Mouse (Mus musculus): Measurements from ENCODE around the gene Jag2.

GRCm38 (mm10) chr12:112932647-112933046, 3.1 kb upstream of the Jag2 start:
- TF ChIP-seq CTCF (conservative IDR thresholded peaks at IDR 0.05; ENCODE audit: low read length) = no peak
- no peak for TF ChIP-seq POU5F1 (IDR thresholded peaks at IDR 0.05; ENCODE audit: borderline replicate concordance, low read length)

Measured in E14TG2a.4 (cell line).